7 mouse cellular contexts compared by ENCODE assay signal in genomic region chr9:106452351-106452750, GRCm38 (mm10). TPM values are rescaled to one million over a fixed set of nuclear protein-coding genes. Genes with fewer than 3 reads are reported as not detected.
DNase-seq lines count a peak whose midpoint lies in the region; ATAC-seq and TF ChIP-seq lines count a peak whose summit lies in the region.

No protein-coding gene starts in this region.

- H3K27ac ChIP-seq in kidney, postnatal 0 days = 0 out of 2 replicates have a peak overlapping the region, but pooled peaks have one; percentile 91
- peak overlapping the region; percentile 98 for H3K27ac ChIP-seq in forebrain, embryonic 10.5 days
- H3K27ac ChIP-seq in hindbrain, postnatal 0 days = peak overlapping the region; percentile 94; the same call in 1 of the 2 replicates
- H3K27ac ChIP-seq in midbrain, postnatal 0 days (ENCODE audit: low read depth, low read length) = peak overlapping the region; percentile 89

- TF ChIP-seq CTCF in kidney, postnatal 0 days (IDR thresholded peaks at IDR 0.05; ENCODE audit: low read depth) = no peak
- no peak for TF ChIP-seq CTCF in hindbrain, postnatal 0 days (IDR thresholded peaks at IDR 0.05; ENCODE audit: low read depth)
- TF ChIP-seq CTCF in midbrain, postnatal 0 days (IDR thresholded peaks at IDR 0.05) = no peak

- no peaks in the 10 kb centered on the region for H3K27me3 ChIP-seq in kidney, postnatal 0 days (ENCODE audit: insufficient read depth, low read length)
- peaks cover 10% of the 10 kb centered on the region; the same call in 1 of the 2 replicates for H3K27me3 ChIP-seq in forebrain, embryonic 10.5 days (ENCODE audit: poor library complexity, severe bottlenecking)
- no peaks in the 10 kb centered on the region for H3K27me3 ChIP-seq in hindbrain, postnatal 0 days (ENCODE audit: insufficient read depth, low read length)
- H3K27me3 ChIP-seq in midbrain, postnatal 0 days (ENCODE audit: insufficient read depth, low read length) = no peaks in the 10 kb centered on the region

- no peak overlapping the region for H3K9ac ChIP-seq in kidney, postnatal 0 days (ENCODE audit: low read depth, low read length)
- no peak overlapping the region for H3K9ac ChIP-seq in hindbrain, postnatal 0 days (replicated peaks; ENCODE audit: low read length)
- H3K9ac ChIP-seq in midbrain, postnatal 0 days (replicated peaks; ENCODE audit: low read length, poor library complexity, severe bottlenecking) = peak overlapping the region; percentile 96; the same call in 1 of the 2 replicates

- 38% methylated on average over 6 of the region's 6 CpGs for WGBS in kidney, postnatal 0 days
- 14% methylated on average over 6 of the region's 6 CpGs for WGBS in forebrain, embryonic 10.5 days
- WGBS in hindbrain, postnatal 0 days = 32% methylated on average over 6 of the region's 6 CpGs
- 29% methylated on average over 6 of the region's 6 CpGs for WGBS in midbrain, postnatal 0 days

- H3K4me3 ChIP-seq in kidney, postnatal 0 days (replicated peaks; ENCODE audit: low read depth, low read length) = peak overlapping the region; percentile 69; the same call in 1 of the 2 replicates
- peak overlapping the region; percentile 93 for H3K4me3 ChIP-seq in forebrain, embryonic 10.5 days
- no peak overlapping the region for H3K4me3 ChIP-seq in hindbrain, postnatal 0 days (ENCODE audit: low read length)
- H3K4me3 ChIP-seq in midbrain, postnatal 0 days (ENCODE audit: low read depth, low read length) = no peak overlapping the region; the same call in 1 of the 2 replicates

- no peak for ATAC-seq in kidney, postnatal 0 days (replicated peaks; ENCODE audit: low FRiP score, low read depth)
- ATAC-seq in hindbrain, postnatal 0 days = no peak
- ATAC-seq in midbrain, postnatal 0 days (ENCODE audit: low FRiP score) = no peak

- peak overlapping the region; percentile 90 for H3K4me2 ChIP-seq in kidney, postnatal 0 days (ENCODE audit: low read length)
- H3K4me2 ChIP-seq in hindbrain, postnatal 0 days (ENCODE audit: low read depth, low read length) = peak overlapping the region; percentile 92
- H3K4me2 ChIP-seq in midbrain, postnatal 0 days (ENCODE audit: low read depth, low read length, poor library complexity, severe bottlenecking) = peak overlapping the region; percentile 85

- no peak for DNase-seq in kidney, postnatal 0 days (ENCODE audit: low spot score)
- no peak for DNase-seq in kidney, adult 8-10 months
- no peak for DNase-seq in forebrain, embryonic 10.5 days (ENCODE audit: extremely low spot score, low spot score)
- DNase-seq in hindbrain, postnatal 0 days (ENCODE audit: low spot score) = no peak
- no peak for DNase-seq in midbrain, postnatal 0 days (ENCODE audit: low spot score)
- DNase-seq in embryo, embryonic 10 days (ENCODE audit: low spot score) = no peak
- DNase-seq in gastrocnemius, adult 18-20 months (ENCODE audit: low spot score) = no peak

- peaks cover 68% of the 10 kb centered on the region for H3K4me1 ChIP-seq in kidney, postnatal 0 days (replicated peaks; ENCODE audit: insufficient read depth, low read length)
- peaks cover 94% of the 10 kb centered on the region for H3K4me1 ChIP-seq in forebrain, embryonic 10.5 days
- peaks cover 33% of the 10 kb centered on the region for H3K4me1 ChIP-seq in hindbrain, postnatal 0 days (ENCODE audit: insufficient read depth, low read length)
- H3K4me1 ChIP-seq in midbrain, postnatal 0 days (ENCODE audit: insufficient read depth, low read length) = peaks cover 40% of the 10 kb centered on the region

- no peaks in the 10 kb centered on the region for H3K36me3 ChIP-seq in kidney, postnatal 0 days (ENCODE audit: insufficient read depth, low read length)
- H3K36me3 ChIP-seq in forebrain, embryonic 10.5 days (replicated peaks) = peaks cover 14% of the 10 kb centered on the region
- H3K36me3 ChIP-seq in hindbrain, postnatal 0 days (ENCODE audit: insufficient read depth, low read length) = no peaks in the 10 kb centered on the region
- peaks cover 5% of the 10 kb centered on the region; the same call in 1 of the 2 replicates for H3K36me3 ChIP-seq in midbrain, postnatal 0 days (ENCODE audit: insufficient read depth, low read length)

- H3K9me3 ChIP-seq in kidney, postnatal 0 days (replicated peaks; ENCODE audit: low read length) = no peaks in the 10 kb centered on the region
- no peaks in the 10 kb centered on the region for H3K9me3 ChIP-seq in forebrain, embryonic 10.5 days
- no peaks in the 10 kb centered on the region for H3K9me3 ChIP-seq in hindbrain, postnatal 0 days (ENCODE audit: low read length)
- H3K9me3 ChIP-seq in midbrain, postnatal 0 days (ENCODE audit: low read length) = no peaks in the 10 kb centered on the region

RNA-seq across cellular contexts. Expression of gene Pcbp4, which starts 0.7 kb away (rescaled TPM):
- 78.6 and 79.7 TPM in 2 replicates for polyA plus RNA-seq in kidney, postnatal 0 days (2015; fragmentation: Nextera tagmentation; extraction: Ambion mirVana)
- polyA plus RNA-seq in forebrain, embryonic 10.5 days (2016; fragmentation: Nextera tagmentation; extraction: Ambion mirVana) = 337 and 351 TPM in 2 replicates
- total RNA-seq in hindbrain, postnatal 0 days (2014; rRNA removed) = 623 and 719 TPM in 2 replicates
- 214 and 228 TPM in 2 replicates for polyA plus RNA-seq in hindbrain, postnatal 0 days (2015; fragmentation: Nextera tagmentation; extraction: Ambion mirVana)
- 543 and 647 TPM in 2 replicates for total RNA-seq in midbrain, postnatal 0 days (2014; rRNA removed)
- polyA plus RNA-seq in midbrain, postnatal 0 days (2015; fragmentation: Nextera tagmentation; extraction: Ambion mirVana) = 242 and 248 TPM in 2 replicates
- total RNA-seq in gastrocnemius, adult 18-20 months (2021) = 10 to 100 TPM; 54.7 to 69.6 TPM

RNA-seq across cellular contexts. Expression of gene Abhd14a, which starts 4.9 kb away (rescaled TPM):
- 57.0 and 60.8 TPM in 2 replicates for polyA plus RNA-seq in kidney, postnatal 0 days (2015; fragmentation: Nextera tagmentation; extraction: Ambion mirVana)
- 40.7 and 42.8 TPM in 2 replicates for polyA plus RNA-seq in forebrain, embryonic 10.5 days (2016; fragmentation: Nextera tagmentation; extraction: Ambion mirVana)
- 59.6 and 62.1 TPM in 2 replicates for total RNA-seq in hindbrain, postnatal 0 days (2014; rRNA removed)
- 66.8 and 69.2 TPM in 2 replicates for polyA plus RNA-seq in hindbrain, postnatal 0 days (2015; fragmentation: Nextera tagmentation; extraction: Ambion mirVana)
- 69.8 and 73.8 TPM in 2 replicates for total RNA-seq in midbrain, postnatal 0 days (2014; rRNA removed)
- 72.3 and 74.5 TPM in 2 replicates for polyA plus RNA-seq in midbrain, postnatal 0 days (2015; fragmentation: Nextera tagmentation; extraction: Ambion mirVana)
- 10 to 100 TPM; 16.9 to 17.0 TPM for total RNA-seq in gastrocnemius, adult 18-20 months (2021)

RNA-seq across cellular contexts. Expression of gene Abhd14b, which starts 5.1 kb away (rescaled TPM):
- polyA plus RNA-seq in kidney, postnatal 0 days (2015; fragmentation: Nextera tagmentation; extraction: Ambion mirVana) = 72.8 and 75.2 TPM in 2 replicates
- 4.4 and 6.0 TPM in 2 replicates for polyA plus RNA-seq in forebrain, embryonic 10.5 days (2016; fragmentation: Nextera tagmentation; extraction: Ambion mirVana)
- 20.6 and 26.8 TPM in 2 replicates for total RNA-seq in hindbrain, postnatal 0 days (2014; rRNA removed)
- polyA plus RNA-seq in hindbrain, postnatal 0 days (2015; fragmentation: Nextera tagmentation; extraction: Ambion mirVana) = 12.4 and 16.8 TPM in 2 replicates
- 16.2 and 18.4 TPM in 2 replicates for total RNA-seq in midbrain, postnatal 0 days (2014; rRNA removed)
- polyA plus RNA-seq in midbrain, postnatal 0 days (2015; fragmentation: Nextera tagmentation; extraction: Ambion mirVana) = 12.6 and 13.8 TPM in 2 replicates
- 1 to 10 TPM; 4.0 to 4.1 TPM for total RNA-seq in gastrocnemius, adult 18-20 months (2021)

RNA-seq across cellular contexts. Expression of gene Gpr62, which starts 13.4 kb away (rescaled TPM):
- 0.52 and 0.91 TPM in 2 replicates for polyA plus RNA-seq in kidney, postnatal 0 days (2015; fragmentation: Nextera tagmentation; extraction: Ambion mirVana)
- polyA plus RNA-seq in forebrain, embryonic 10.5 days (2016; fragmentation: Nextera tagmentation; extraction: Ambion mirVana) = 0.10 and 0.27 TPM in 2 replicates
- total RNA-seq in hindbrain, postnatal 0 days (2014; rRNA removed) = 1.9 and 3.1 TPM in 2 replicates
- 3.2 TPM in 2 replicates for polyA plus RNA-seq in hindbrain, postnatal 0 days (2015; fragmentation: Nextera tagmentation; extraction: Ambion mirVana)
- total RNA-seq in midbrain, postnatal 0 days (2014; rRNA removed) = 1.8 and 2.2 TPM in 2 replicates
- 2.9 and 3.1 TPM in 2 replicates for polyA plus RNA-seq in midbrain, postnatal 0 days (2015; fragmentation: Nextera tagmentation; extraction: Ambion mirVana)
- total RNA-seq in gastrocnemius, adult 18-20 months (2021) = under 1 TPM; 0.14 to 0.21 TPM

RNA-seq across cellular contexts. Expression of gene Acy1, which starts 14.2 kb away (rescaled TPM):
- 62.9 and 67.0 TPM in 2 replicates for polyA plus RNA-seq in kidney, postnatal 0 days (2015; fragmentation: Nextera tagmentation; extraction: Ambion mirVana)
- 45.6 and 51.3 TPM in 2 replicates for polyA plus RNA-seq in forebrain, embryonic 10.5 days (2016; fragmentation: Nextera tagmentation; extraction: Ambion mirVana)
- total RNA-seq in hindbrain, postnatal 0 days (2014; rRNA removed) = 19.3 and 28.0 TPM in 2 replicates
- polyA plus RNA-seq in hindbrain, postnatal 0 days (2015; fragmentation: Nextera tagmentation; extraction: Ambion mirVana) = 22.2 and 23.0 TPM in 2 replicates
- total RNA-seq in midbrain, postnatal 0 days (2014; rRNA removed) = 11.4 and 22.6 TPM in 2 replicates
- 13.3 and 17.0 TPM in 2 replicates for polyA plus RNA-seq in midbrain, postnatal 0 days (2015; fragmentation: Nextera tagmentation; extraction: Ambion mirVana)
- 10 to 100 TPM; 10.0 to 13.0 TPM for total RNA-seq in gastrocnemius, adult 18-20 months (2021)

Comparison
In these comparisons a context has a peak if more than half of its experiments do, and no peak if none do; other contexts are left out.
1. H3K4me3 ChIP-seq: peak in kidney, postnatal 0 days (single experiment) and forebrain, embryonic 10.5 days (single experiment); none in hindbrain, postnatal 0 days (single experiment) and midbrain, postnatal 0 days (single experiment).
2. Peak in every context shown above with its lines, with median percentiles within 50 percentile points of each other: H3K27ac ChIP-seq and H3K4me2 ChIP-seq.